Mouse (Mus musculus): Measurements from ENCODE around the gene Asb4. TPM values are rescaled to one million over a fixed set of nuclear protein-coding genes. Genes with fewer than 3 reads are reported as not detected.
A peak's percentile ranks its signal among the peaks of the same experiment; 100 is the strongest.

The Asb4 gene
- polyA plus RNA-seq, 1 experiment: 19.1 TPM

- no peak for DNase-seq (ENCODE audit: low read depth)
Observed at GRCm38 (mm10) chr6:5448396-5448795, 65.2 kb downstream of the Asb4 start.

DNA sequence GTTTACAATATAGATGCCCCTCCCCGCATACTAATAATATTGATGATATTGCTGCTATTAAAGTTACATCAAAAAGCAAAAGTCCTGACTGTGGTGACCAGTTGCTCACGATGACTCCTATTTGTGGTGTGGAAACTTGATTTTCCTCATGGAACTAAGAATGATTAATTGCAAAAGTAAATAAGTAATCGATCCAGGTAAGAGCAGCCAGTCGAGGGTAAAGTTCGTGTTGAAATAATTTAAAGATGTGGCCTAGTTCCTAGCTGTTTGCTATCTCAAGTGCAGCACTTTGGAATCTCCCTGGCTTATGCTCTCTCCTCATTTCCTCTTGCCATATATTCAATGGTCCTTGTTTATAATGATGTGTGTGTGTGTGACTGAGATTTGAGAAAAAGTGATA lies 66.7 kb downstream of the Asb4 start:
- DNase-seq (ENCODE audit: low read depth): no peak
- TF ChIP-seq POLR2A (IDR thresholded peaks at IDR 0.05; ENCODE audit: borderline replicate concordance, extremely low read depth, insufficient read depth, insufficient read length, poor library complexity, severe bottlenecking) (no peak), CTCF (IDR thresholded peaks at IDR 0.05; ENCODE audit: borderline replicate concordance, extremely low read depth, insufficient read depth, insufficient read length) (no peak)

More at GRCm38 (mm10) chr6:5448396-5448795, 65.2 kb downstream of the Asb4 start:
- no peak for TF ChIP-seq POLR2A (IDR thresholded peaks at IDR 0.05; ENCODE audit: borderline replicate concordance, extremely low read depth, insufficient read depth, insufficient read length, poor library complexity, severe bottlenecking)
- TF ChIP-seq CTCF (IDR thresholded peaks at IDR 0.05; ENCODE audit: borderline replicate concordance, extremely low read depth, insufficient read depth, insufficient read length): no peak

- TF ChIP-seq CTCF (IDR thresholded peaks at IDR 0.05; ENCODE audit: borderline replicate concordance, extremely low read depth, insufficient read depth, insufficient read length) (no peak), POLR2A (IDR thresholded peaks at IDR 0.05; ENCODE audit: borderline replicate concordance, extremely low read depth, insufficient read depth, insufficient read length, poor library complexity, severe bottlenecking) (no peak)
- DNase-seq (ENCODE audit: low read depth): no peak
Observed at GRCm38 (mm10) chr6:5455836-5456235, 72.7 kb downstream of the Asb4 start.

DNA sequence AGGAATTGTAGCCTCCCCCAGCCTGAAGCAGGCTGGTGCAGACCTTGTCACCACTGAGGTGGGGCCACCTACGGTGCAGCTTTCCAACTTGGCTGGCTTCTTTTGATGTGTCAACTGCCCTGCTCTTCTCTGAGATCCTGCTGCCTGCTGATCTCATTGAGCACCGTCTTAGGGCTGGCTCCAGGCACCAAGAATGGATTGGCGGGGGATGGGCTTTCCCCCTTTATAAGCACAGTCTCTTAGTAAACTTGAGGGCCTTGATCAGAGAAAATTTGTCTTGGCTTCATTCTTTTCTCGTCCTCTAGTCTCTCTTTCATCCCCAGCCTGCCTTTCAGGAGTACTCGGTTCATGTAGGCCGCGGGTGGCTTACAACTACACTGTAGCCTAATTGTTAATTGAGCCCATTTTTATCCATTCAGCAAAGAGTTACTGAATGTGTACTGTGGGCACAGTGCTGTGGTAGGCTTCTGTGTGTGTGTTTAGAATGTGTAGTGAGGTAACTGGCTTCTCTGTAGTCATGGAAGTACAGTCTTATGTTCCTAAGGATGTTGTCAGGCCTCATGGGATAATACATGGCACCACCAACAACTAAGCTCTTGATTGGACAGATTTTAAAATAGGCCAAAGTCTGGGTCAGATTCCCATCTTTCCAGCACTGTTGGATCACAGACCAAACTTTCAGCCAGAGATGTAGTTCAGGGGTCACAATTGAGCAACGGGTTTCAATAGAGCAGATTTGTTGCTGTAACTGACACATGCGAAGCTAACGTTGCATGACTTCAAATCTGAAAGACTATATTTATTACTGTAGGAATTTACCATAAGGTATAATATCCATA lies 87.5 kb downstream of the Asb4 start:
- peak; percentile 65 for DNase-seq (ENCODE audit: low read depth)
- TF ChIP-seq POLR2A (IDR thresholded peaks at IDR 0.05; ENCODE audit: borderline replicate concordance, extremely low read depth, insufficient read depth, insufficient read length, poor library complexity, severe bottlenecking): no peak
- TF ChIP-seq CTCF (IDR thresholded peaks at IDR 0.05; ENCODE audit: borderline replicate concordance, extremely low read depth, insufficient read depth, insufficient read length): no peak

GRCm38 (mm10) chr6:5472692-5473091 lies 89.5 kb downstream of the Asb4 start:
- no peak for DNase-seq (ENCODE audit: low read depth)
- TF ChIP-seq CTCF (IDR thresholded peaks at IDR 0.05; ENCODE audit: borderline replicate concordance, extremely low read depth, insufficient read depth, insufficient read length) (no peak), POLR2A (IDR thresholded peaks at IDR 0.05; ENCODE audit: borderline replicate concordance, extremely low read depth, insufficient read depth, insufficient read length, poor library complexity, severe bottlenecking) (no peak)

GRCm38 (mm10) chr6:5474021-5474420 lies 90.8 kb downstream of the Asb4 start:
- no peak for TF ChIP-seq CTCF (IDR thresholded peaks at IDR 0.05; ENCODE audit: borderline replicate concordance, extremely low read depth, insufficient read depth, insufficient read length)
- no peak for TF ChIP-seq POLR2A (IDR thresholded peaks at IDR 0.05; ENCODE audit: borderline replicate concordance, extremely low read depth, insufficient read depth, insufficient read length, poor library complexity, severe bottlenecking)
- DNase-seq (ENCODE audit: low read depth): no peak

- TF ChIP-seq CTCF (IDR thresholded peaks at IDR 0.05; ENCODE audit: borderline replicate concordance, extremely low read depth, insufficient read depth, insufficient read length): no peak
- no peak for TF ChIP-seq POLR2A (IDR thresholded peaks at IDR 0.05; ENCODE audit: borderline replicate concordance, extremely low read depth, insufficient read depth, insufficient read length, poor library complexity, severe bottlenecking)
- DNase-seq (ENCODE audit: low read depth): no peak
Observed at GRCm38 (mm10) chr6:5481066-5481465, 97.9 kb downstream of the Asb4 start.

DNA sequence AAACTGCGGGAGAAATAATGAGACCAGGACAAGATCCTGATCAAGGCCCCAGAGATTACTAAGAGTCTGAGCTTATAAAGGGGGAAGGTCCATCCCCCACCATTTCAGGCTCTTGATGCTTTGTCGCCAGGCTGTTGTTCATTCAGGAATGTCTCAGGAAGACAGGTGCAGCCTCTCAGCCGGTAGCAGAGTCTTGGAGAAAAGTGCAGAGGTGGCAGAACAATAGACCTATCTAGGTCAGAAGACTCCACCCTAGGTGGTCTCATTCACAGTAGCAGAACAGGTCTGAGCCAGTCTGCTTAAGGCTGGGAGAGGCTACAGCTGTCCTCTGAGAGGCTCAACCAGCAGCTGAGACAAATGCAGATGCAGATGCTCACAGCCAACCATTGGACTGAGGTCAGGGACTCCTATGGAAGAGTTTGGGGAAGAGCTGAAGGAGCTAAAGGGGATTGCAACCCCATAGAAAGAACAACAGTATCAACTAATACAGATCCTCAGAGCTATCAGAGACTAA lies 99.1 kb downstream of the Asb4 start:
- DNase-seq (ENCODE audit: low read depth): no peak
- no peak for TF ChIP-seq CTCF (IDR thresholded peaks at IDR 0.05; ENCODE audit: borderline replicate concordance, extremely low read depth, insufficient read depth, insufficient read length)
- no peak for TF ChIP-seq POLR2A (IDR thresholded peaks at IDR 0.05; ENCODE audit: borderline replicate concordance, extremely low read depth, insufficient read depth, insufficient read length, poor library complexity, severe bottlenecking)

Other genes starting within 250 kb of the Asb4 start
- 0.06 and 0.18 TPM in 2 replicates for gene Pon1, start 189.4 kb upstream of the Asb4 start, polyA plus RNA-seq (2012; rRNA removed)
- 2.3 and 3.5 TPM in 2 replicates for gene Pon3, start 127.1 kb upstream of the Asb4 start, polyA plus RNA-seq (2012; rRNA removed)
- gene Pon2, start 84.9 kb upstream of the Asb4 start, polyA plus RNA-seq (2012; rRNA removed): 9.7 and 14.0 TPM in 2 replicates
- gene Pdk4, start 112.9 kb downstream of the Asb4 start, polyA plus RNA-seq (2012; rRNA removed): 1.1 and 1.3 TPM in 2 replicates